Mouse (Mus musculus): ENCODE measurements around the gene Fto.

DNA sequence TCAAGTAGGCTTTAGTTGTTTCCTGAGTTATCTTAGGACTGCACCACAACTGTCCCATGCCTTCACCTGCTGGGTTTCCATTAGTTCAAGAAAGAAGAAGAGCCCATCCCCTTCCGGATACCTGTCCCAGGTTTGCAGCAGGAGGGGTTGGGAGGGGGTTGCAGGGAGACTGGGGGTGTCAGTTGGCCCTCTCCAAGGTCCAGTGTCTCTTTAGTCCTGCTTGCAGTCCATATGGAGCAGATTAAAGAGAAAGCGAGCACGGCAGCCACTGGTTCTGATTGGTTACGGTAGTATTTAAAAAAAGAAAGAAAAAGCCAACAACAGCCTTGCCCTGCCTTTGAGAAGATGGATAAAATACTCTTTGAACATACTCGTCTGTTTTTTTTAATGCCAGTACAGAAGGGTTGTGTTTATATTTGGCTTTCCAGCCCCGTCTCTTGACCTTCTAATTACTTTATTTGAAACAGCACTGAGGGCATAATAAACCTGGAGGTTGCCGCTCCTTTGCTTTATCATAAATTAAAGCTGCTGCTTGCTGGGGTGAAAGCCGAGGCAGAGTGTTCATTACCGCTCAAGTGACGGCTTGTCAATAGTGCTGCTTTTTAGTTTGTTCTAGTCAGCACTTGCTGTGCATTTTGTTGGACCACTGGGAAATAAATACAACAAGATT is 279.2 kb downstream of the Fto start:
- TF ChIP-seq CTCF (IDR thresholded peaks at IDR 0.05; ENCODE audit: extremely low read depth, insufficient read depth, low read length) (no peak), POLR2A (IDR thresholded peaks at IDR 0.05; ENCODE audit: extremely low read depth, insufficient read depth, low read length) (no peak)
